Mouse (Mus musculus): ENCODE measurements at regions not wholly inside any gene's neighbourhood (a gene's known extent, or its start where the extent isn't known, plus 50 kb on each side); places are given as distances from the start of the nearest gene placed in this dataset.

GRCm38 (mm10) chr17:80891656-80892055 is 52.8 kb upstream of the Tmem178 start:
- peak; percentile 51 for DNase-seq (ENCODE audit: low read depth)

- DNase-seq (ENCODE audit: low read depth), result no peak
Observed at GRCm38 (mm10) chr17:80889095-80889494, 55.3 kb upstream of the Tmem178 start.

GRCm38 (mm10) chr17:80887749-80888119 is 56.7 kb upstream of the Tmem178 start:
- DNase-seq (ENCODE audit: low read depth), result peak; percentile 50

GRCm38 (mm10) chr17:80887021-80887748 is 57.2 kb upstream of the Tmem178 start:
- DNase-seq (ENCODE audit: low read depth), result no peak

GRCm38 (mm10) chr17:80886211-80886701 is 58.2 kb upstream of the Tmem178 start:
- DNase-seq (ENCODE audit: low read depth), result peak; percentile 40

- DNase-seq (ENCODE audit: low read depth), result no peak
Observed at GRCm38 (mm10) chr17:80885706-80886105, 58.7 kb upstream of the Tmem178 start.

- DNase-seq (ENCODE audit: low read depth), result no peak
Observed at GRCm38 (mm10) chr17:80884886-80885285, 59.5 kb upstream of the Tmem178 start.

GRCm38 (mm10) chr17:80882476-80882875 is 62.0 kb upstream of the Tmem178 start:
- DNase-seq (ENCODE audit: low read depth), result no peak

- DNase-seq (ENCODE audit: low read depth), result no peak
Observed at GRCm38 (mm10) chr17:80880325-80880724, 64.1 kb upstream of the Tmem178 start.

GRCm38 (mm10) chr17:80875352-80876044 is 68.9 kb upstream of the Tmem178 start:
- no peak for DNase-seq (ENCODE audit: low read depth)

GRCm38 (mm10) chr17:80870965-80871364 is 73.5 kb upstream of the Tmem178 start:
- DNase-seq (ENCODE audit: low read depth), result no peak

GRCm38 (mm10) chr17:80862338-80862737 is 82.1 kb upstream of the Tmem178 start:
- no peak for DNase-seq (ENCODE audit: low read depth)

- DNase-seq (ENCODE audit: low read depth), result no peak
Observed at GRCm38 (mm10) chr17:80846996-80847810, 97.2 kb upstream of the Tmem178 start.

- no peak for DNase-seq (ENCODE audit: low read depth)
Observed at GRCm38 (mm10) chr17:80845349-80845748, 99.1 kb upstream of the Tmem178 start.

GRCm38 (mm10) chr17:80841903-80842302 is 102.5 kb upstream of the Tmem178 start:
- no peak for DNase-seq (ENCODE audit: low read depth)

- DNase-seq (ENCODE audit: low read depth), result peak; percentile 16
Observed at GRCm38 (mm10) chr17:80840896-80841295, 103.5 kb upstream of the Tmem178 start.

- DNase-seq (ENCODE audit: low read depth), result no peak
Observed at GRCm38 (mm10) chr17:80840452-80840851, 104.0 kb upstream of the Tmem178 start.

- DNase-seq (ENCODE audit: low read depth), result no peak
Observed at GRCm38 (mm10) chr17:80834701-80835100, 106.4 kb upstream of the Map4k3 start.

- DNase-seq (ENCODE audit: low read depth), result no peak
Observed at GRCm38 (mm10) chr17:80834176-80834517, 105.9 kb upstream of the Map4k3 start.

- peak; percentile 19 for DNase-seq (ENCODE audit: low read depth)
Observed at GRCm38 (mm10) chr17:80833355-80834175, 105.3 kb upstream of the Map4k3 start.

GRCm38 (mm10) chr17:80831686-80832085 is 103.4 kb upstream of the Map4k3 start:
- no peak for DNase-seq (ENCODE audit: low read depth)

GRCm38 (mm10) chr17:80827896-80828295 is 99.6 kb upstream of the Map4k3 start:
- no peak for DNase-seq (ENCODE audit: low read depth)
